Mouse (Mus musculus) brain, embryonic 14.5 days (tissue): Measurements from ENCODE around the gene Gm11060.

Experiments
- CTCF ChIP-seq: fragments of 200-500 bp; IDR thresholded peaks from 2 replicates; pipeline ENCODE4 v1.5.1; 2012; ENCODE audit warnings: inconsistent platforms, mild to moderate bottlenecking, moderate library complexity, borderline replicate concordance; ENCODE audit not compliant: insufficient read depth, insufficient read length; ENCODE audit errors: extremely low read depth
- POLR2A ChIP-seq: fragments of 200-500 bp; IDR thresholded peaks from 2 replicates; pipeline ENCODE4 v1.6.1; 2012; ENCODE audit warnings: mild to moderate bottlenecking, inconsistent platforms, borderline replicate concordance; ENCODE audit not compliant: poor library complexity, insufficient read depth, insufficient read length, severe bottlenecking; ENCODE audit errors: extremely low read depth

GRCm38 (mm10) chr2:105114074-105114473 lies 22.3 kb downstream of the Gm11060 start:
- TF ChIP-seq CTCF (no peak), POLR2A (no peak)
